Mouse (Mus musculus) urinary bladder, postnatal 0 days (tissue): Measurements from ENCODE around the gene Sim1. TPM values are rescaled to one million over a fixed set of nuclear protein-coding genes. Genes with fewer than 3 reads are reported as not detected.

ENCODE experiments used
- polyA plus RNA-seq: library from polyadenylated mRNA; unstranded; fragments of >200 nt; fragmentation: Nextera tagmentation; extraction: Ambion mirVana; gene quantifications from 2 replicates; pipeline ENCODE4 v1.2.1, GENCODE M21; 2015

Sim1 gene
- polyA plus RNA-seq: not detected in 2 replicates

DNA sequence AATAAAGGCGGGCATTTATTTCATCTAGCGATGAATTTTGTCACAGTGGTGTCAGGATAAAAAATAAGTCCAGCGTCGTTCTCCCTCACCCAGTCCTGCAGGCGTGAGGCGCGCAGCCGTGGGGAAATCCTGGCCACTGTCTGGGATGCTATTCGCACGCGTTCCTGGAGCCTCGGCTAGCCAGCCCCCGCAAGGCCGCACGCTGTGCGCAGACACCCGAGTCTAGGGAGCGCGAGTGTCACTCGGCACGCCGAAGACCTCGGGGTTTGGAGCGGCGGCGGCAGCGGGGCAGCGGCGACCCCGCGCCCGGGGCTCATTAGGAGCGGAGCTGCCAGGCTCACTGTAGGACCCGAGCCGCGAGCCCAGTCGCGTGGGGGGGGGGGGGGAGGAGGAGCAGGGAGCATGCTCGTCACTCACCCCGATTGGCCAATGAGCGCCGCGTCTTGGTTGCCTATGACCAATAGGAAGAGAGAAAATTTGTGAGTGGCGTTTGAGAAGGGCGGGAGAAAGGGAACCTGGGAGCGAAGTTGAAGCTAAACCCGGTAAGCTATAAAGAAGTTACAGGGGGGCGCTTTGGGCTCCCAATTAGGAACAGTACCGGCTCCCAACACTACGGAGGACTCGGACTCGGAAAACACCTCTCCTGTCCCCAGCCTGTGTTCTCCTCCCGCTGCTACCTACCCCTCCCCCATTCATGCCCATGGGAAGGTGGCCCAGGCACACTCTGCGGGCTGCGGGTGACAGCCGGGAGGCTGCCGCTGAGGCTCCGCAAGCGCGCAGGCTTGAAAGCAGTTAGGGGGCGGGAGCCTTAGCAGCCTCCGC is at the start of gene Sim1:
Gene Sim1 (plus strand): TSS at position 585 of the 822 bp plus-strand sequence.

